Mouse (Mus musculus): ENCODE measurements around the gene Jph2. TPM values are rescaled to one million over a fixed set of nuclear protein-coding genes. Genes with fewer than 3 reads are reported as not detected.
"Not testable (repeated sequence)": the region's sequence is repeated elsewhere in the genome, so short reads cannot be mapped to it uniquely, and the experiment has no call there.

Gene Jph2
- polyA plus RNA-seq, 2 experiments: 0.03 to 0.07 TPM

- TF ChIP-seq EP300 (IDR thresholded peaks at IDR 0.05; ENCODE audit: low read depth) (no peak), CTCF (IDR thresholded peaks at IDR 0.05; ENCODE audit: low read depth) (no peak)
- no peak overlapping the region for H3K9ac ChIP-seq (replicated peaks)
- H3K4me2 ChIP-seq (ENCODE audit: low read depth): no peak overlapping the region
- no peak for DNase-seq (ENCODE audit: low read depth in 3 of 3, low spot score in 3 of 3)
- H3K27me3 ChIP-seq (ENCODE audit: control insufficient read depth, insufficient read depth, low read length): no peaks in the 10 kb centered on the region
- no peak for ATAC-seq (ENCODE audit: insufficient read depth)
- no peaks in the 10 kb centered on the region for H3K9me3 ChIP-seq (ENCODE audit: control insufficient read depth, low read length)
- no peak overlapping the region for H3K27ac ChIP-seq
- peaks cover 50% of the 10 kb centered on the region for H3K36me3 ChIP-seq (replicated peaks; ENCODE audit: control insufficient read depth, insufficient read depth, low read depth)
- no peak overlapping the region for H3K4me3 ChIP-seq (ENCODE audit: insufficient read depth in 1 of 2, low read depth in 2 of 2, low read length in 2 of 2)
- 97% methylated on average over 4 of the region's 4 CpGs for WGBS (ENCODE audit: insufficient replicate concordance)
- peaks cover 0 to 3% of the 10 kb centered on the region in 2 experiments; a peak in 1 of 4 replicates for H3K4me1 ChIP-seq (replicated peaks; ENCODE audit: control insufficient read depth in 2 of 2, insufficient read depth in 2 of 2, low read length in 1 of 2)
Measured at GRCm38 (mm10) chr2:163412419-163412818, 14.6 kb upstream of the Jph2 start.

GRCm38 (mm10) chr2:163411840-163412239 is 14.0 kb upstream of the Jph2 start:
- WGBS (ENCODE audit: insufficient replicate concordance): 63% methylated on average over 4 of the region's 4 CpGs
- TF ChIP-seq EP300 (IDR thresholded peaks at IDR 0.05; ENCODE audit: low read depth): no peak
- Histone ChIP-seq H3K27me3 (ENCODE audit: control insufficient read depth, insufficient read depth, low read length) (no peaks in the 10 kb centered on the region), H3K27ac (no peak overlapping the region), H3K9me3 (ENCODE audit: control insufficient read depth, low read length) (no peaks in the 10 kb centered on the region), H3K4me2 (ENCODE audit: low read depth) (no peak overlapping the region), H3K36me3 (replicated peaks; ENCODE audit: control insufficient read depth, insufficient read depth, low read depth) (peaks cover 56% of the 10 kb centered on the region), H3K4me3 (ENCODE audit: insufficient read depth in 1 of 2, low read depth in 2 of 2, low read length in 2 of 2) (no peak overlapping the region), H3K4me1 (replicated peaks; ENCODE audit: control insufficient read depth in 2 of 2, insufficient read depth in 2 of 2, low read length in 1 of 2) (no peaks in the 10 kb centered on the region), H3K9ac (replicated peaks) (no peak overlapping the region)
- no peak for ATAC-seq (ENCODE audit: insufficient read depth)
- no peak for DNase-seq (ENCODE audit: low read depth in 3 of 3, low spot score in 3 of 3)

- H3K4me1 ChIP-seq (replicated peaks; ENCODE audit: control insufficient read depth in 2 of 2, insufficient read depth in 2 of 2, low read length in 1 of 2); ATAC-seq (ENCODE audit: insufficient read depth): not testable (repeated sequence)
Measured at GRCm38 (mm10) chr2:163411344-163411743, 13.6 kb upstream of the Jph2 start.

GRCm38 (mm10) chr2:163410211-163410610 is 12.4 kb upstream of the Jph2 start:
- H3K9ac ChIP-seq (replicated peaks): no peak overlapping the region
- H3K27ac ChIP-seq: no peak overlapping the region
- 79% methylated on average over 3 of the region's 3 CpGs for WGBS (ENCODE audit: insufficient replicate concordance)
- TF ChIP-seq EP300 (IDR thresholded peaks at IDR 0.05; ENCODE audit: low read depth): no peak
- no peak for TF ChIP-seq CTCF (IDR thresholded peaks at IDR 0.05; ENCODE audit: low read depth)
- DNase-seq (ENCODE audit: low read depth in 3 of 3, low spot score in 3 of 3) (no peak), ATAC-seq (ENCODE audit: insufficient read depth) (no peak)
- H3K9me3 ChIP-seq (ENCODE audit: control insufficient read depth, low read length): no peaks in the 10 kb centered on the region
- no peak overlapping the region for H3K4me2 ChIP-seq (ENCODE audit: low read depth)
- no peaks in the 10 kb centered on the region for H3K4me1 ChIP-seq (replicated peaks; ENCODE audit: control insufficient read depth in 2 of 2, insufficient read depth in 2 of 2, low read length in 1 of 2)
- peaks cover 60% of the 10 kb centered on the region for H3K36me3 ChIP-seq (replicated peaks; ENCODE audit: control insufficient read depth, insufficient read depth, low read depth)
- no peak overlapping the region for H3K4me3 ChIP-seq (ENCODE audit: insufficient read depth in 1 of 2, low read depth in 2 of 2, low read length in 2 of 2)
- no peaks in the 10 kb centered on the region for H3K27me3 ChIP-seq (ENCODE audit: control insufficient read depth, insufficient read depth, low read length)

More at GRCm38 (mm10) chr2:163411344-163411743, 13.6 kb upstream of the Jph2 start:
- H3K9ac ChIP-seq (replicated peaks); H3K27me3 ChIP-seq (ENCODE audit: control insufficient read depth, insufficient read depth, low read length); H3K27ac ChIP-seq; H3K4me3 ChIP-seq (ENCODE audit: insufficient read depth in 1 of 2, low read depth in 2 of 2, low read length in 2 of 2); DNase-seq (ENCODE audit: low read depth in 3 of 3, low spot score in 3 of 3); H3K9me3 ChIP-seq (ENCODE audit: control insufficient read depth, low read length); H3K4me2 ChIP-seq (ENCODE audit: low read depth): not testable (repeated sequence)
- 86% methylated on average over 3 of the region's 3 CpGs for WGBS (ENCODE audit: insufficient replicate concordance)
- peaks cover 57% of the 10 kb centered on the region for H3K36me3 ChIP-seq (replicated peaks; ENCODE audit: control insufficient read depth, insufficient read depth, low read depth)

- Histone ChIP-seq H3K4me3 (ENCODE audit: insufficient read depth in 1 of 2, low read depth in 2 of 2, low read length in 2 of 2) (no peak overlapping the region), H3K36me3 (replicated peaks; ENCODE audit: control insufficient read depth, insufficient read depth, low read depth) (peaks cover 23% of the 10 kb centered on the region), H3K9ac (replicated peaks) (no peak overlapping the region), H3K27me3 (ENCODE audit: control insufficient read depth, insufficient read depth, low read length) (no peaks in the 10 kb centered on the region), H3K27ac (no peak overlapping the region), H3K4me2 (ENCODE audit: low read depth) (no peak overlapping the region), H3K9me3 (ENCODE audit: control insufficient read depth, low read length) (no peaks in the 10 kb centered on the region), H3K4me1 (replicated peaks; ENCODE audit: control insufficient read depth in 2 of 2, insufficient read depth in 2 of 2, low read length in 1 of 2) (peaks cover 0 to 6% of the 10 kb centered on the region in 2 experiments; a peak in 2 of 4 replicates)
- no peak for ATAC-seq (ENCODE audit: insufficient read depth)
- 70% methylated on average over 8 of the region's 8 CpGs for WGBS (ENCODE audit: insufficient replicate concordance)
- no peak for DNase-seq (ENCODE audit: low read depth in 3 of 3, low spot score in 3 of 3)
- TF ChIP-seq CTCF (IDR thresholded peaks at IDR 0.05; ENCODE audit: low read depth) (no peak), EP300 (IDR thresholded peaks at IDR 0.05; ENCODE audit: low read depth) (no peak)
Measured at GRCm38 (mm10) chr2:163404037-163404815, 6.4 kb upstream of the Jph2 start.
